Mouse (Mus musculus) CD4-positive, CD25-positive, alpha-beta regulatory T cell, adult 9 weeks (primary cell): ENCODE results near the gene Plekhb1. TPM values are rescaled to one million over a fixed set of nuclear protein-coding genes. Genes with fewer than 3 reads are reported as not detected.

Experiments
- polyA plus RNA-seq: library from polyadenylated mRNA; unstranded; fragments of 100-300 nt; shearing (Covaris generic); gene quantifications from one replicate; pipeline ENCODE4 v1.2.1, GENCODE M21; 2017

Plekhb1 gene
- 0.12 TPM for polyA plus RNA-seq

DNA sequence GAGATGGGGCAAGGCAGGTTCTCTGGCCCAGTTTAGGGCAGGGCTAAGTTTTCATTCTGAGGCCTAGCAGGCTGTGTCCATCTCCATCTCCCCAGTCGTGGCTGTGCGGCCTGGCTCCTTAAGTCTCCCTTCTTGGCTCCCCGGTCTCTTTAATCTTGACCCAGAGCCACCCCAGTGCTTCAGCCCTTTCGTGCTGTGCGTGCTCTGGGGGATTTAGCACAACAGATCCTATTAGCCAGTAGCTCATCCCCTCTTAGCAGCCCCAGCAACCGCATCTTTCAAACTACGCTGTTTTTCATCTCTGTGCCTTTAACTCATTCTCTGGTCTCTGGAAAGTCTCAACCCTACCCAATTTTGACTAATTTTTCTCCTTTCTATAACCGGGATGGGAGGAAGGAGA is at the start of gene Plekhb1:
Plekhb1 (minus strand) TSS at position 184 of the 400 bp plus-strand sequence.

DNA sequence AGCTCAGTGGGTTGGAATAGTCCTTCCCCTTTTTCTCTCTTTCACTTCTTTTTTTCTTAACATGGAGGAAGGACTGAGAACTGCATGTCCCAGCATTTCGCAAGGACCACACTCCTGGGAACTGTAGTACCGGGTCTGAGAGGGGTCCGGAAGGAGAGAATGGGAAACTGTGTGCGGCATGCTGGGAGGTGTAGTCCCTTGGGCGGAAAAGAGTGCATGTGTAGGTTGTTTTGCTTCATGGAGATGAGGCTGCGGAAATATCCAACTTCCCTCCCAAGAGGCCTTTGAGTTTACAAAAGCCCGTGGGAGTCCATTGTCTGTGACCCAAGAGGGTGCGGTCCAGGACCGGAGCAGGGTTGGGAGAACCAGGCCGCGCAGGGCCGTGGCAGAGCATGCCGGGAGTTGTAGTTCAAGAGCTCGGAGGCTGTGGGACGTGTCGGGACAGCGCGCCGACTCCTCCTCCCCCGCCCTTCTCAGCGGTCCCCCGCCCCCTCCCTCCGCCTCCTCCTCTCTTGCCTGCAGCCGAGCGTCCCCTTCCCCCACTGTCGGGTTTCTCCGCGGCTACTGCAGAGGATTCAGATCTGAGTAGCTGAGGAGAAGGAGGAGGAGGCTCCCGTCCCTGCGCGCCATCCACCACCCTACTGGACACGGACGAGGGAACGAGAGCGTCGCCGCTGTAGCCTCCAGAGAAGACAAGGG is 44.1 kb upstream of the Plekhb1 start, which contains the start of gene Fam168a:
Fam168a (plus strand) TSS at position 493 of the 699 bp plus-strand sequence.

GRCm38 (mm10) chr7:100608130-100608741 is 54.0 kb downstream of the Plekhb1 start, which contains the start of gene Mrpl48:
Gene Mrpl48, minus strand, starts transcription at chr7:100608301.

DNA sequence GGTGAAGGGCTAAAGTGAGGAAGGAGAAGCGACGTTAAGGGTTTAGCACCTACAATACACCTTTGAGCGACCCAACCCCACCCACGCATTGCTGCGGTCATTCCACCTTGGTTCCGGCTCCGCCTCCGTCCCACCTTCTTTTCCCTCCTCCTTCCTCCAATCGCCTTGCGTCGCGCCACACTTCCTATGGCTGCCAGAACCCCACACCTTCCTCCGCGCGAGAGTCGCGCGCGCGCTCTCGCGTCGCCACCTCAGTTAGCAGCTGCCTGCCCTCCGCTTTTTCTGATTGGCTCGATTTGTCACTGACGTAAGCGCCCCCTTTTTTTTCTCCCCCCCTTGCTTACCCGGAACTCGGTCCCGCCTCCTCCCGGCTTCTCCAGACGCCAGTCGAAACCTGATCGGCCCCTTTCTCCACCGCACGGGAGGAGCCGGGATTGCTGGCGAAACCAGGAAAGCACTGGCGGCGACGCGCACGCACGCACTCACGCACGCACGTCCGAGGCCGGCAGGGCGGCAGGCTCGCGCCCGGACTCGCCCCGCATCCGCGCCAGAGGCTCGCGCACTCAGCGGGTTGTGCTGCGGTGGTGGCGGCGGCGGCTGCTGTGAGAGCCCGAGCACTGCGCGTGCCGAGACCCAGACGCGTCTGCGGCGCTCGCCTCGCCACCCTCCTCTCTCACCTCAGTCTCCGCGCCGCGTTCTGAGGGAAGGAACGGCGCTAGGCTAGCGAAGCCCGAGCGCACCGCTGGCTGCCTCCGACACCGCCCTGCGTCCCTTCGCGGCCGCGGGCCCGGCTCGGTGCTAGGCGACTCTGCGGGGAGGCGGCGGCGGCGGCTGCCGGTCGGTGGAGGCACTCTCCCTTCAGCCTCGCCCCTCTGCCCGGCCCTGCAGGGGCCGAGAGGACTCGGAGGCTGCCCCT is 54.7 kb downstream of the Plekhb1 start, which contains the start of gene Rab6a:
Rab6a (plus strand) TSS at position 197 of the 916 bp plus-strand sequence.

Other genes with a start within 250 kb of the Plekhb1 start
- gene Ucp3, start 189.4 kb downstream of the Plekhb1 start, polyA plus RNA-seq, result 0.22 TPM
- gene Ucp2, start 169.1 kb downstream of the Plekhb1 start, polyA plus RNA-seq, result 1,702 TPM
- 20.5 TPM for gene Dnajb13, start 147.5 kb downstream of the Plekhb1 start, polyA plus RNA-seq
- 18.9 TPM for gene Coa4, start 125.3 kb downstream of the Plekhb1 start, polyA plus RNA-seq
- 6.7 TPM for gene Rab6a, start 55.0 kb downstream of the Plekhb1 start, polyA plus RNA-seq
- gene Mrpl48, start 54.1 kb downstream of the Plekhb1 start, polyA plus RNA-seq, result 65.1 TPM
- 29.5 TPM for gene Fam168a, start 44.2 kb upstream of the Plekhb1 start, polyA plus RNA-seq
- gene Relt, start 201.0 kb upstream of the Plekhb1 start, polyA plus RNA-seq, result 33.0 TPM